Mouse (Mus musculus): ENCODE data around the gene Lrrc27. TPM values are rescaled to one million over a fixed set of nuclear protein-coding genes. Genes with fewer than 3 reads are reported as not detected.

Lrrc27 gene
- total and polyA plus RNA-seq, 3 experiments = 0.54 to 1.3 TPM; not detected in 1

DNA sequence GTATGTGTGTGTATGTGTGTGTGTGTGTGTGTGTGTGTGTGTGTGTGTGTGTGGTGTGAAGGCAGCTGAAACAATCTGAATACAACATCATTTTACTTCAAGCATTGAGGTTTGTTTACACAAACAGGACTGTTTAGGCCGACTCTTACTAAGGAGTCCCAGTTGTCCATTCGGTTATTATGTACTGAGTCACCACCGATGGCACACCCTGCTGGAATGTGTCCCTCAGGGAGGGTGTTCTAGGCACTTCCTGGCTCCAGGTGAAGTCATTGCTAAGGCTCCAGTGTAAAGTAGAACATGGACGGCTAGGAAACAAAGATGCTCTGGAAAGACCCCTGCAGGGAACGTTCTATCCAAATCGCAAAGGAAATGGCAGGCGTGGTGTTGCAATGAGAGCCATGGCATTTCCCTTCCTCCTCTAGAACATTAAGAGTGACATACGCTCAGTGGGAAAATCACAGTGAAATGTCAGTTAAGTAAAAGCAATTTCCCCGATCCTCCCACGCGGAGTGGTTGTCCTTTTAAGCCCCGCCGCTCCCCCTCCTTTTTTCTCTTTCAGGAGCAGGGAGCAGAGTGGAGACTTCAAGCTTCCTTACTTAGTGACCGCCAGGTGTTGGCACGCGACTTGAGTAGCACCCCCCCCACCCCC, 72.6 kb downstream of the Lrrc27 start:
- no peak for DNase-seq (ENCODE audit: low read depth, low spot score)
- Histone ChIP-seq H3K9me3 (replicated peaks; ENCODE audit: insufficient read depth, low read length) (no peaks in the 10 kb centered on the region), H3K27ac (ENCODE audit: control insufficient read depth, low read depth, low read length) (no peak overlapping the region), H3K79me2 (ENCODE audit: control insufficient read depth, insufficient read depth, low read length, poor library complexity) (no peaks in the 10 kb centered on the region), H3K4me1 (ENCODE audit: control insufficient read depth in 1 of 2, insufficient read depth in 2 of 2, low read length in 2 of 2) (peaks cover 0 to 4% of the 10 kb centered on the region in 2 experiments; a peak in 2 of 4 replicates), H3K27me3 (ENCODE audit: control insufficient read depth in 1 of 2, insufficient read depth in 2 of 2, low read length in 2 of 2) (peaks cover 0 to 7% of the 10 kb centered on the region in 2 experiments; a peak in 3 of 4 replicates), H3K36me3 (ENCODE audit: control insufficient read depth in 1 of 2, insufficient read depth in 2 of 2, low read length in 2 of 2) (no peaks in the 10 kb centered on the region), H3K4me3 (ENCODE audit: control insufficient read depth in 1 of 2, insufficient read depth in 1 of 2, low read depth in 2 of 2, low read length in 2 of 2) (no peak overlapping the region), H3K9ac (ENCODE audit: control insufficient read depth, low read depth, low read length, poor library complexity, severe bottlenecking) (no peak overlapping the region)
- TF ChIP-seq GATA1 (IDR thresholded peaks at IDR 0.05; ENCODE audit: low read depth, low read length) = no peak
- no peak for TF ChIP-seq KAT2A (conservative IDR thresholded peaks at IDR 0.05; ENCODE audit: low read depth, low read length)
- TF ChIP-seq RCOR1 (IDR thresholded peaks at IDR 0.05; ENCODE audit: low read depth, low read length) = no peak
- no peak for TF ChIP-seq GABPA (IDR thresholded peaks at IDR 0.05; ENCODE audit: low read depth, low read length)
- no peak for TF ChIP-seq JUND (IDR thresholded peaks at IDR 0.05; ENCODE audit: low read depth, low read length)
- no peak for TF ChIP-seq USF2 (IDR thresholded peaks at IDR 0.05; ENCODE audit: borderline replicate concordance in 1 of 2, insufficient read depth in 1 of 2, low read depth in 1 of 2, low read length in 2 of 2)
- TF ChIP-seq EP300 (IDR thresholded peaks at IDR 0.05; ENCODE audit: low read depth in 1 of 2, low read length in 2 of 2) = no peak
- TF ChIP-seq POLR2A (IDR thresholded peaks at IDR 0.05; ENCODE audit: control insufficient read depth in 1 of 2, insufficient read depth in 1 of 2, low read depth in 1 of 2, low read length in 2 of 2, poor library complexity in 1 of 2) = no peak
- no peak for TF ChIP-seq TCF12 (IDR thresholded peaks at IDR 0.05; ENCODE audit: low read depth, low read length)
- no peak for TF ChIP-seq CHD2 (IDR thresholded peaks at IDR 0.05; ENCODE audit: low read length)

DNA sequence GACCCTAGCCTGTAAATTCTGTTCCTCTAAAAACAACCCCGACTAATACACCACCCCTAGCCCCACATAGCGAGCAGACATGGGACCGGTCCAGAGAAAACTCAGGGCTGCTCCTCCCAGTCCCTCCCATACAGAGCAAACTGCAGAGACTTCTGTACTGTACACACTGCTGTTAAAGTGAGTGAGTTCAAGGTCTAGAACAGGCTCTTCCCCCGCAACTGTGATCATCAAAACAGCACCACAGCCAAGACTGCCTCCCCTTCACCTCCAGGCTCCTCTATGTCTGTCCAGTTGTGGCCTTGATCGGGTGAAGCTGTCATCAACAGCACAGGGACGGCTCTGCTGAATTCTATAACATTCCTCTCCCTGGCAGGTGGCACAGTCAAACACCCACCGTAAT, 75.8 kb downstream of the Lrrc27 start:
- Histone ChIP-seq H3K9me3 (replicated peaks; ENCODE audit: insufficient read depth, low read length) (no peaks in the 10 kb centered on the region), H3K36me3 (ENCODE audit: control insufficient read depth in 1 of 2, insufficient read depth in 2 of 2, low read length in 2 of 2) (no peaks in the 10 kb centered on the region), H3K9ac (ENCODE audit: control insufficient read depth, low read depth, low read length, poor library complexity, severe bottlenecking) (no peak overlapping the region), H3K4me3 (ENCODE audit: control insufficient read depth in 1 of 2, insufficient read depth in 1 of 2, low read depth in 2 of 2, low read length in 2 of 2) (no peak overlapping the region), H3K79me2 (ENCODE audit: control insufficient read depth, insufficient read depth, low read length, poor library complexity) (no peaks in the 10 kb centered on the region), H3K4me1 (ENCODE audit: control insufficient read depth in 1 of 2, insufficient read depth in 2 of 2, low read length in 2 of 2) (no peaks in the 10 kb centered on the region), H3K27ac (ENCODE audit: control insufficient read depth, low read depth, low read length) (no peak overlapping the region), H3K27me3 (ENCODE audit: control insufficient read depth in 1 of 2, insufficient read depth in 2 of 2, low read length in 2 of 2) (peaks cover 0 to 7% of the 10 kb centered on the region in 2 experiments; a peak in 3 of 4 replicates)
- DNase-seq (ENCODE audit: low read depth, low spot score) = no peak
- no peak for TF ChIP-seq E2F4 (IDR thresholded peaks at IDR 0.05; ENCODE audit: borderline replicate concordance, low read depth, low read length)
- no peak for TF ChIP-seq POLR2AphosphoS5 (IDR thresholded peaks at IDR 0.05; ENCODE audit: borderline replicate concordance, low read depth, low read length)
- TF ChIP-seq GATA1 (IDR thresholded peaks at IDR 0.05; ENCODE audit: low read depth, low read length) = no peak
- TF ChIP-seq ETS1 (IDR thresholded peaks at IDR 0.05; ENCODE audit: low read depth, low read length) = no peak
- no peak for TF ChIP-seq USF2 (IDR thresholded peaks at IDR 0.05; ENCODE audit: borderline replicate concordance in 1 of 2, insufficient read depth in 1 of 2, low read depth in 1 of 2, low read length in 2 of 2)
- TF ChIP-seq POLR2AphosphoS2 (IDR thresholded peaks at IDR 0.05; ENCODE audit: low read length) = no peak
- no peak for TF ChIP-seq MYC (IDR thresholded peaks at IDR 0.05; ENCODE audit: low read depth, low read length)
- no peak for TF ChIP-seq NELFE (IDR thresholded peaks at IDR 0.05; ENCODE audit: low read depth, low read length)
- TF ChIP-seq UBTF (IDR thresholded peaks at IDR 0.05; ENCODE audit: borderline replicate concordance, insufficient read depth, low read depth, low read length) = no peak
- TF ChIP-seq ZKSCAN1 (IDR thresholded peaks at IDR 0.05; ENCODE audit: low read depth, low read length) = no peak

Other genes starting within 250 kb of the Lrrc27 start
- gene Dpysl4, start 127.0 kb upstream of the Lrrc27 start, total RNA-seq (2012; rRNA removed) = not detected in 2 replicates
- gene Dpysl4, start 127.0 kb upstream of the Lrrc27 start, polyA plus RNA-seq (2012; ENCODE audit: insufficient read depth in 1 of 2, insufficient read length in 2 of 2, low read depth in 1 of 2, low replicate concordance in 2 of 2, missing spikeins in 1 of 2) = not detected
- 0.07 TPM in 1 of 2 replicates, not detected in the other for gene Stk32c, start 319 bp downstream of the Lrrc27 start, total RNA-seq (2012; rRNA removed)
- gene Stk32c, start 319 bp downstream of the Lrrc27 start, polyA plus RNA-seq (2012; ENCODE audit: insufficient read depth in 1 of 2, insufficient read length in 2 of 2, low read depth in 1 of 2, low replicate concordance in 2 of 2, missing spikeins in 1 of 2) = under 1 TPM in 1 of 2 experiments, not detected in 1; 0.21 TPM
- 1.2 and 1.9 TPM in 2 replicates for gene Pwwp2b, start 35.5 kb downstream of the Lrrc27 start, total RNA-seq (2012; rRNA removed)
- 1 to 10 TPM in 1 of 2 experiments, not detected in 1; 4.3 TPM for gene Pwwp2b, start 35.5 kb downstream of the Lrrc27 start, polyA plus RNA-seq (2012; ENCODE audit: insufficient read depth in 1 of 2, insufficient read length in 2 of 2, low read depth in 1 of 2, low replicate concordance in 2 of 2, missing spikeins in 1 of 2)
- gene Inpp5a, start 176.1 kb downstream of the Lrrc27 start, total RNA-seq (2012; rRNA removed) = 4.8 and 5.7 TPM in 2 replicates
- 10 to 100 TPM in 1 of 2 experiments, not detected in 1; 14.4 TPM for gene Inpp5a, start 176.1 kb downstream of the Lrrc27 start, polyA plus RNA-seq (2012; ENCODE audit: insufficient read depth in 1 of 2, insufficient read length in 2 of 2, low read depth in 1 of 2, low replicate concordance in 2 of 2, missing spikeins in 1 of 2)

Data from MEL (cell line).